Mouse (Mus musculus): Measurements from ENCODE around the gene Tgif1. TPM values are rescaled to one million over a fixed set of nuclear protein-coding genes. Genes with fewer than 3 reads are reported as not detected.
"Not testable (repeated sequence)": the region's sequence is repeated elsewhere in the genome, so short reads cannot be mapped to it uniquely, and the experiment has no call there.

Tgif1 gene
- total RNA-seq, 2 experiments from 2014 or later: 2.3 to 3.1 TPM

DNA sequence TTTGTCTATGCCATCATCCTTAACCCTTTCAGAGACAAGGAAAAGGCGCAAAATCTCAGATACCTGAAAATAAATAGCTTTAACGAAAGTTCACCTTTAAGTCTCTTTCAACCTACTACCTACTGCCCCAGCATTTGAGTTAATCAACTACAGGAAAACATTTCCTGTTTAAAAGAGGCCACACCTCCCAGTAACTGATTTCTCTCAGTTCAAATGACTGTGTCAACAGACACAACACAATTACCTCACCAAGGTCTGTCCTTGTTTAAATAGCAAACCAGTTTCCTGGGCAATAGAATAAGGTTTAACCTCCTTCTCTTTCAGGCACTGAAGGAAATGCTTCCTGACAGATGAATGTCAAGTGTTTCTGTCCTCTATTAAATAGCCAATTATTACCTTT, 7.8 kb downstream of the Tgif1 start:
- DNase-seq (ENCODE audit: low spot score in 2 of 2): no peak

DNA sequence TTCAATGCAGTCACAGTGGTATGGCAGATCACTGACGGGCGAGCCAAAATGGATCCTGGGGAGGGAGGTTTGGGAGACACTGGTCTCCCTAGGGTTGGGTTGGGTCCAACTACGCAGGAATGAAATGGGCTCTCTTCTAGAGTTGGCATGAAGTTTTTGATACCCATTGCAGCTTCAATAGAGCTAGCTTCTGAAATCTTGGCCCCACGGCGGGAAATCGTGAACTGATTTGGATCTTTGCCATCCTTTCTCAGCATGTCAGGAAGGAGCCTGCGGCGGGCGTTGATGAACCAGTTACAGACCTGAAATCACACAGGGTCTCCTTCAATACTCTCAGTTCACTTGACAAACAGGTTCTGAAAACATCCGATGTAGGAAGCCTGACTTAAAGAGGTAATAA, 8.4 kb downstream of the Tgif1 start:
- DNase-seq (ENCODE audit: low spot score in 2 of 2): no peak

DNA sequence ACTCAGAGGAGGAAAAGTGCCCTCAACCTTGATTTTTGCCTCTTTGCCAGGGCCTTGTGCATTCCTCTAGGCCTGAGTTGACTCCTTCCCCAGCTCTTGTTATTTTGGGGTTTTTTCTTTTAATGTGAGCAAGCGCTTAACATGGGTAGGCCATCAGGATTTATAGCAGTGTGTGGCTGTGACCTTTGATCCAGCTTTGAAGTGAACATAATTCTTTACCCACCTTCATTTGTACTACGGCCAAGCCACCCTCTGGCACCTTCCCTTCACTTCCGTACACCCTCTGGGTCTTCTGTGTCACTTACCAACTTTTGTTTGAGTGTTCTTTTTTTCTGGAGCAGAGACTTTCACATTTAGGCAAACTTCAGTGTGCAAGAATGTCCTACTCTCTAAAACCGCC, 10.1 kb downstream of the Tgif1 start:
- DNase-seq (ENCODE audit: low spot score in 2 of 2): no peak

DNA sequence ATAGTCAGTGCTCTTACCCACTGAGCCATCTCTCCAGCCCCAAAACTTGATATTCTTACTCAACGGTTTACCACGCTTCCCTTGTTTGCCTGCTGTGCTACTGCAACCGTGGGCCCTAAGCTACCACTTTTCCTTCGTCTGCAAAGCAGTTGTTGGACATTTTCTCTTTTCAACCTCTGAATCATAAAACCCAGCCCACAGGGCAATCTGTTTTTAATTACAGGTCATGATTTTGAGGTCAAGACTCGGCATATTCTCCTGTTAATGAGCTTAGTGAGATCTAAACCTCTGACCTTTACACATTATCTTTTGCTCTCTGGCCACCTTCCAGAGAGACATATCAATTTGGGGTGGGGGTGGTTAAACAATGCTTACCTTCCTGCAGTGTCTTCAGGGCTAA, 14.8 kb downstream of the Tgif1 start:
- DNase-seq (ENCODE audit: low spot score in 2 of 2): no peak

DNA sequence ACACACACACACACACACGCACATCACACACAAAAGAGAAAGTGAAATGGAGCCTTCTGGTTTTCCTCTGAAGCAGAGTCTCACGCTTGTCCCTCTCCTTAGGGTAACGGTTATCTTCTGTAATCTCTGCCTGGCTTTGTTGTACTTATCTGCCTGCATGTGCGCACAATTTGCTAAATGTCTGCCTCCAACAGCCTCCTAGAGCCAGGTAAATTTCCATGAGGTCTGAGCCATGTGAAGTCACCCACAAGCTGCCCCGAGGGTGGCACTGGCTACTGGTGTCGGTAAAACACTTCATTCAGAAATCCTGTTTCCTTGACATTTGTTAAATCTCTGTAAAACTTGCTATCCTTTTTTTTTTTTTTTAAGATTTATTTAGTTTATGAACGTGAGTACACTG, 15.3 kb downstream of the Tgif1 start:
- no peak for DNase-seq (ENCODE audit: low spot score in 2 of 2)

DNA sequence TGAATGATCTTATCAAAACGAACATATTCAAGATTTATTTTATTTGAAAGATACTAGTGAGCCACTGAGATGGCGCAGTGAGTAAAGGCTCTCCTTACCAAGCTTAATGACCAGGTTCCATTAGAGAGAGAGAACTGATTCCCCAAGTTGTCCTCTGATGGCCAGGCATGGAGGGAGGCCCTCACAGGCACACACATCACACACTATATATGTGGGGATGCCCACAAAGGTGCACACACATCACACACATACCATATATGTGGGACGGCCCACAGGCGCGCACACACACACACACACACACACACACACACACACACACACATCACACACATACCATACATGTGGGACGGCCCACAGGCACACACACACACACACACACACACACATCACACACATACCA, 15.9 kb downstream of the Tgif1 start:
- DNase-seq (ENCODE audit: low spot score in 2 of 2): not testable (repeated sequence)

DNA sequence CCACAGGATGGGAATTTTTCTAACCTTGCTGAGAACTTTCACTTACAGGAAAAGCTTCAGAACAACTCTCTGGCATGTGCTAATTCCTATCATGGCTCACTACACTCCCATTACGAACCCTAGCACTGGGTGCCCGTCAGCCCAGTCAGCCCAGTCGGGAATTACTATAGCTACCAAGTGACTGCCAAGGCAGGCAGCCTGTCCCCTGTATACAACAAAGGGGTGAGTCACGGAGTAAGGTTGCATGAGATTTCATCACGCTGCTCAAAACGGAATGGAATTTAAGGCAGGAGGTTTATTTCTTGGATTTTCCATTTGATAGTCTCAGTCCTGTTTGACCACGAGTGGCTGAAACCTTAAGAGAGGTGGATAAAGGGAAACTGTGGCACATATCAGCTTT, 16.5 kb downstream of the Tgif1 start:
- DNase-seq (ENCODE audit: low spot score in 2 of 2): no peak

DNA sequence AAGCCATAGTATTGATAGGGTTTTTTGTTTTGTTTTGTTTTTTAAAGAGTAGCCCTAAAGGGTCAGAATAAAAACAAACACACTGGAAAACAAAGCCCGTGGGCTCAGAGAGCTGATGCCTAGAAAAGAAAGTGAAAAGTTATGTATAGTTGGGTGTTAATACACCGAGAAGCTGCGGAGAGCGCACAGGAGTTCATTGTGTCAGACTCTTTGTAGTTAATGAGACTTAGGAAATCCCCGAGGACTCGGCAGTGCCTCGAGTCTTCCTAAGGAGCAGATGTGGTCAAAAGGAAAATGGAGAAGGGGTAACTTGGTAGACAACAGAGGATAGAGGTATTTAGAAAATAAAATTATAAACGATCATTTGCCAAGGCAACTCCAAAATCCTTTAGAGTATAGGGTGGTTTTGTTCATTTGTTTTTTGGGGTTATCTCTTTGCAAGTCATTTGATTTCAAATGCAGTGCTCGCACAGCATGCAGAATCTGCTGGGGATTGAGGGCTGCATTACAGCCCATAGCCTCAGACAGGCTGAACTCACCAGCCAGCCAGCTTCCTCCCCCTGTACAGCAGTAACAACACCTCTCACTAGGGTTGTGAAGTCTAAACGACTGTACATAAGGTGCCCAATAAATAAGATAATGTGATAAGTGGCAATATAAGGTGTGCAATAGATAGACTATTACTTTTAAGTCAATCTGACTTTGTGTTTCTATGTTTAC, 18.1 kb downstream of the Tgif1 start:
- no peak for DNase-seq (ENCODE audit: low spot score in 2 of 2)

DNA sequence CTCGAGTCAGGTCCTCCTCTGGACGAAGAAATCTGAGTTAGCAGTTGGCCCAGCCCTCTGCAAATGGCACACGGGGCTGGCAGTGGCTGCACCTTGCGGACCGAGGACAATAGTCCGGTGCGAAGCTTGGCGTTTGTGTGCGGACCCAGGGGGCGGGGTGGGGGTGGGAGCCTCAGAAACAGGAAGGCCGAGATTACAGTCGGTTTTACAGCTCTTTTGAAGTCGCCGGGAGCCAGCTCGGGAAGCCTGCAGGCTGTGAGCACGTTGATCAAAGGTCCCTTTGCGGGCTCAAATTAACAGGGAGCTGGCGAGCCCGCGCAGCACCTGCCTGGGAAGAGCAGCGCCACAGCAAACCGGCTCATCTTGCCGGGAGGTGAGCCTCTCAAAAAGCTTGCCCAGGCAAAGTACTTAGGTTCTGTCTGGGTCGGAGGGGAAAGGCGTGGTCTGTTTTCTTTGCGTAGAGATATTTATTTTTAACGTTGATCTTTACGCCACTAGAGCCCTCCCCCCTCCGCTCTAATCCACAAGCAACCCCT, 18.8 kb downstream of the Tgif1 start:
- no peak for DNase-seq (ENCODE audit: low spot score in 2 of 2)

DNA sequence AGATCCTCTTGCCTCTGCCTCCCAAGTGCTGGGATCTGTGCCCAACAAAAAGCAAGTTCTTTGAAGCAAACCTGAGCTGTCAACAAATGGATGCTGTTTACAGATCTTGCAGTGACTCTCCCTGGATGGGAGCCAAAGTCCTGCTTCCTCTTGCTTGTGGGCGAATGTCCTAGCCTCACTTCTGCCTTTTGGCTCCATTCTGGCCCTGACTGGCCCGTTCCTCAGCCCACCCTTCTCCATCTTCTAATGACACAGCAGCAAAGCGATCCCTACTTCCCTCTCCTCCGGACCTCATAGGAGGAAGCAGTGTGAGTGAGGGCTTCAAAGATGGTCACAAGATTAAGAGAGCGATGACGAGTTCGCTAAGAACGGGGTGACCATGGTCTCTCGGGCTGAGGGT, 20.8 kb downstream of the Tgif1 start:
- peak in 1 of 2 experiments; percentile 59 for DNase-seq (ENCODE audit: low spot score in 2 of 2)

DNA sequence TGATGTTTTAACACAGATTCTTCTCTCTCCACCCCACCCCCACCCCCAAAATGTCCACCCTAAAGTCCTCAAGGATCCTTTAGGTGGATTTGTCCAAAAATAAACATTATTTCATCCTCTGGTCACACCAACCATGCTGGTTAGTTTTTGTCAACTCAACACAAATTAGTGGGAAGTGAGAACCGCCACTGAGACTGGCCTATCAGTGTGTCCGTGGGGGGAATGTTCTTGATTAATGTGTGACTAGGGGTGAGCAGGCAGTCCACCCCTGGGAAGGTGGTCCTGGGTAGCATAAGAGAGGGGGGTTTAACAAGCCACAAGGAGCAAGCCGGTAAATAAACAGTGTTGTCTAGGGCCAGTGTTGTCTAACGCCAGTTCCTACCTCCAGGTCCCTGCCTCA, 21.8 kb downstream of the Tgif1 start:
- DNase-seq (ENCODE audit: low spot score in 2 of 2): no peak

DNA sequence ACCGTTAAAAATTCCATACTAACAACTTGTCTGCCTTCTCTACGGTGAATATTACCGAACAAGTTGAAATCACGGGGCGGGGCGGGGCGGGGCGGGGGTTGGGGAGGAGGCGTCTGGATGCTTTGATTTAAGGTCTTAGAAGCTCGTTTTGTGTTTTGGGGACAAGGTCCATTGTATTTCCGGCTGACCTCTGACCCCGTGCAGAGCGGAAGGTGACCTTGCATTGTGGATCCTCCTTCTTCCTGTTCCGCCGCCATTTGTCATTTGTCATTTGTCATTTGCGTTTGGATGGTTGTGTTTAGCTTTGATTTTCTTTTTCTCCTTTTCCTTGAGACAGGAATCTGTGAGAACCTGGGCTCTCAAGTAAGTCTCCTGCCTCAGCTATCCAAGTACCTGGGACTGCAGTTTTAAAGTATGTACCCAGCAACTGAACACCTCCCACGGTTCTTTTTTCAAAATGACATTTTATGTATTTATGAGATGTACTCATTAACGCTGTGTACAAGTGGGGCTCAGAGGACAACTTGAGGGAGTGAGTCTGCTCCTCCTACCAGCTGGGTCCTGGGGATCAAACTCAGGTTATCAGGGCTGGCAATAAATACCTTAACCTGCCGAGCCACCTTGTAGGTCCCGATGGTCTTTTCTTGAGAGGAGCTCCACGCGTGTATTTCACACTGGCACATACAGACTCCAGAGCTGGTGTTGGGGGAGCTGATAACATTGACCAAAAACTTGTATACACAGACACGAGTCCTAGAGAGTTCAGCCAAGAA, 23.2 kb downstream of the Tgif1 start:
- no peak for DNase-seq (ENCODE audit: low spot score in 2 of 2)

DNA sequence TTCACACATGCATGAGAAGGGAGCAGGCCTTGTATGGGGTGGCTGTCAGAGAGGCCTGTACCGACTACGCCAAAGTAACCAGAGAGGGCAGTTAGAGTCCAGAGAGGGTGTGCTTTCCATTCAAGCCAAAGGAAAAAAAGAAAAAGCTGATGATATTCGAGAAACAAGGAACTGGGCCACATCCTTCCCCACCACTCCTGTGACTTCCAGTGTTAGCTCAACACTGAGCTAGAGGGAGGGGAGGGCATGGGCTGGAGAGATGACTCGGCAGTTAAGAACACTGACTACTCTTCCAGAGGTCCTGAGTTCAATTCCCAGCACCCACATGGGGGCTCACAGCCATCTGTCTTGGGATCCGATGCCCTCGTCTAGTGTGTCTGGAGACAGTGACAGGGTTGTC, 24.1 kb downstream of the Tgif1 start:
- DNase-seq (ENCODE audit: low spot score in 2 of 2): no peak

DNA sequence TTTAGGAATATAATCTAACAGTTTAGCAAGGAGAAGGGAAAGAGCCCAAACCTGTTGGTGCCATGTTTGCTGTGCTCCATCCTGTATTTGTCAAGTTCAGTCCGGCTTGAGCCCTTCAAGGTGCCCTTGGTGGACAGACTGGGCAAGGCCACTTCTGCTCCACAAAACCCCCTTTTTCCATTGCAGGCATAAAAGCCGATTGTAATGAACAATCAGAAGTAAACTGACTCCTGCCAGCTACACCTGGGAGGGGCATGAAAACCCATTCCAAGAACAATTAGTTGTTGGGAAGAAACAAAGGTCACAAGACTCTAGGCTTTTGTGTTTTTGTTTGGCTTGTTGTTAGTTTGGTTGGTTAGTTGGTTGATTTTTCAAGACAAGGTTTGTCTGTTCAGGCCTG, 24.8 kb downstream of the Tgif1 start:
- DNase-seq (ENCODE audit: low spot score in 2 of 2): no peak

DNA sequence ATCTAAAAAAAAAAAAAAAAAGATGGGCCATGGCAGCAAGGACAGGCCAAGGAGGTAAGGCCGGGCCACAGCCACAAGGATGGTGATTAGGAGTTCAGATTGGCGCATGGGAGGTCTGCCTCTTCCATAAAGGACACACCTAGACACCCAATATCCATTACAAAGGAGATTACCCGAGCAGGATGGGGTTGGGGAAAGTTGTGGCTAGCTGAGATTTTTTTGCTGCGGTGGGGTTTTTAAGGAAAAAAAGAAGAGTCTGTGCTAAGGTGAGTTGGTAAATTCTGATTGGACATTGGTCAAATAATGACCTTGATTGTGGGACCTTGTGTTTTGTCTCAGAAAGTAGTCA, 25.2 kb downstream of the Tgif1 start:
- DNase-seq (ENCODE audit: low spot score in 2 of 2): no peak

DNA sequence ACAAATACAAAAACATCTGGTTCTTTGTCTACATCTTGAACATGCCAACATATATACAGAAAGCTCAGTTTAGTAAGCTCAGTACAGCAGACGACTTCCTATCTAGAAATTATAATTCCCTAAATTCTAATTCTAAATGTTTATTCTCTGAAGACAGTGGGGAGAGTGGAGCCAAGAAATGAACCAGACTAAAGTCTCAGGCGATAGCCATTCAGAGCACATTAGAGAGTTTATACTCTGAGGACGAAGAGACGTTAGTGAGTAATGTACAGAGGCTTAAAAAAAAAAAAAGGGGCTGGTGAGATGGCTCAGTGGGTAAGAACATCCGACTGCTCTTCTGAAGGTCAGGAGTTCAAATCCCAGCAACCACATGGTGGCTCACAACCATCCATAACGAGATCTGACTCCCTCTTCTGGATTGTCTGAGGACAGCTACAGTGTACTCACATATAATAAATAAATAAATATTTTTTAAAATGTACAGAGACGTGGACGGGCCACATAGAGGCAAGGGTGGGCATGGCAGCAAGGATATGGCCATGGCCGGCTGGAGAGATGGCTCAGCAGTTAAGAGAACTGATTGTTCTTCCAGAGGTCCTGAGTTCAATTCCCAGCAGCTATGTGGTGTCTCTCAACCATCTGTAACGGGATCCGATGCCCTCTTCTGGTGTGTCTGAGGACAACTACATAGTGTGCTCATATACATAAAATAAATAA, 25.7 kb downstream of the Tgif1 start:
- not testable (repeated sequence) for DNase-seq (ENCODE audit: low spot score in 2 of 2)

DNA sequence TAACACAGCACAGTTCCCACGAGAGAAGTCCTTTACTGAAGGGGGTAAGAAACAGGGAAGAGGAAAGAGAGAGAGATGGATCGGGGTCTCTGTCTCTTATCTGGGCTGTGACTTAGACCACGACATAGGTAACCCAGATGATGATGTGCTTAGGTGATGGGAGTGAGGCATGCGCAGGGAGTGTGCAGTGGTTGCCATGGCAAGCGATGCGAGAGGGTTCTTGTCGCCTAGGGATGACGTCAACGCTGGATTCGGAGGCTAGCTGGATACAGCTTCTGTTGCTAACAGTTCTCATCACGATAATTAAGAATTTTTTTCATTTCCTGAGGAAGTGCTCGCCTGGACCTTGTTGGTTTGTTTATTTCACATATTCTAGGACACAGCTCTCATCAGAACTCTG, 27.1 kb downstream of the Tgif1 start:
- DNase-seq (ENCODE audit: low spot score in 2 of 2): peak; percentile 62 to 74

DNA sequence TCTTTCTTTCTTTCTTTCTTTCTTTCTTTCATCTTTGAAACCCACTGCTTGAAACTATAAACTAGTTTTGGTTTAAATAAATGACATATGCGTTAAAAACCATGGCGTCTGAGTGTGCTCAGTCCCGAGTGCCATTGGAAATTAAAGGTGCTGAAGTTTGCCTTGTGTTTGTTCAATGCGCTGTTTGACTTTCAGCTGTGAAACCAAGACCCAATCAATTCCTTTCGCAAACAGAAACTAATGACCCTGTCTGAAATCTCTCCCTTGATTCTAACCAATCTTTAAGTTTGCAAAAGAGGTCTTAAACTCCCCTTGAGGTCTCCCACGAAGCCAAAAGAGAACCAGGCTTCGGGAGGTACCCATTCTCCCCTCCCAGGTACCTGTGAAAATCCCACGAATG, 30.3 kb downstream of the Tgif1 start:
- no peak for DNase-seq (ENCODE audit: low spot score in 2 of 2)

DNA sequence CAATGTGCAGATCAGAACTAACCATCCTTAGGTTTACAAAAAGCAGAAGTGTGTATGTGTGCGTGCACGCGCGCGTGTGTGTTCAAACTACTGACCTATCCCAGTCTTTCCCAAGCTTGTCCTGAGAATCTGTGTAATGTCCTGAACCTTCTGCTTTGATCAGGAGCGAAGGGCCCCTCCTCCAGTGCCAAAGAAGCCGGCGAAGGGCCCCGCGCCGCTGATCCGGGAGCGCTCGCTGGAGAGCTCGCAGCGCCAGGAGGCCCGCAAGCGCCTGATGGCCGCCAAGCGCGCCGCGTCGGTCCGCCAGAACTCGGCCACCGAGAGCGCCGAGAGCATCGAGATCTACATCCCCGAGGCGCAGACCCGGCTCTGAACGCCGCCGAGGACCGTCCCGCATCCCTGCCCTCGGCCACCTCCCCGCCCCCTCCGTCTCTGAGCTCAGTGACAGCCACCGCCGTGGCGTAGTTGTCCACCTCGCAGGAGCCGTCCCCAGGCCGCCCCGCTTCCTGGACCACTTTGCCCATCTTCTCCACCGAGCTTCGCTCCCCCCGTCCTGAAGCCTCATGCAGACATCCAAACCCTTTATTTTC, 35.4 kb downstream of the Tgif1 start:
- no peak for DNase-seq (ENCODE audit: low spot score in 2 of 2)

DNA sequence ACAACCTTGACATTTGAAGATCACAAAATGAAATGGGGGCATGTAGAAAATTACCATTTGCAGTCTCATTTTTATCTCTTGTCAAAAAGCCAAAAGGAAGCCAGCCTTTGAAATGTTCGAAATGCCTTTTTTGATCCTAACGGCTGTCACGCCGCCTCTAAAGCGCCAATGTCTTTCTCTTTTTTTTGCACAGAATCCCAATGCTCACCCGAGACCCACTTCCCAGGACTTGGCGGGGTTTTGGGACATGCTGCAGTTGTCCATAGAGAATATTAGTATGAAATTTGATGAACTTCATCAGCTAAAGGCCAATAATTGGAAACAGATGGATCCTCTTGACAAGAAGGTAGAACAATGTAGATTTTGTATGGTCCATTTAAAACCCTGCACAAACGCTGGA, 38.3 kb downstream of the Tgif1 start:
- DNase-seq (ENCODE audit: low spot score in 2 of 2): no peak

DNA sequence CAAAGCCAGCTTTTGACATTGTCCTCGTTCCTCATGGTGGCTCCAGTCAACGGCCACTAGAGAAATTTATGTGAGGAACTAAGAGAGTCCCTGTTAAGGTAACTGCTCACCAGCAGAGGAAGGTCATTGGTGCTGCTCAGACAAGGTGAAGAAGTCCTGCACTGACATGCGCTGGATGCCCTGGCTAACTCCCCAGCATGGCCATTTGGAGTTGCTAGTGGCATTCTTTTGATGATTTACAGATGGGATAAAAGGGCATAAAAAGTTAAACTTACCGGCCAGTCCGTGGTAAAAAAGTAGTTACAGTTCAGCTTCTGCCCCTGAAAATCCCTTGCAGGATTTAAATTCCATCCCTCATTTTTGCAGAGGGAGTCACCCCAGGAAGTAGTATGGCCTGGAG, 42.6 kb downstream of the Tgif1 start:
- DNase-seq (ENCODE audit: low spot score in 2 of 2): no peak

DNA sequence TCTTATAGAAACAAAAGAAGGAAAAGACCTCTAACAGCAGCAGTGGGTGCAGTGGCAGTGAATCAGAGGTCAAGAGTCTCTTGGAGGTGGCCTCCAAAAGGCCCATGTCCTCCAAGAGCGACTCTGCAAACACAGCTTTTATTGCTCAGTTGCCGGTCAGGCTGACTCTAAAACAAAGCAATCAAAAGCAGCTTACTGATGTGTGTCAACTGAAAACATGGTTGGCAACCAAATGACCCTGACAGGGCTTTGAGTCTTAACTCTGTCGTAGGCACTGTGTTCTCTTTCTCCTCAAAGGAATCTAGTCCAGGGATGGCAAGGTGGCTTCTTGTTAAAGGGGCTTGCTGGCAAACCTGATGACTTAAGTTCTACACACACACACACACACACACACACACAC, 43.6 kb downstream of the Tgif1 start:
- no peak for DNase-seq (ENCODE audit: low spot score in 2 of 2)

Measured in layer of hippocampus, postnatal 14 days (tissue).